Mouse (Mus musculus): ENCODE measurements around the gene Nedd1. TPM values are rescaled to one million over a fixed set of nuclear protein-coding genes. Genes with fewer than 3 reads are reported as not detected.
A peak's percentile ranks its signal among the peaks of the same experiment; 100 is the strongest.

Nedd1 gene
- polyA plus RNA-seq, 1 experiment from 2014 or later, result 69.5 TPM

- no peak overlapping the region for H3K9ac ChIP-seq (replicated peaks; ENCODE audit: low read length)
- no peaks in the 10 kb centered on the region for H3K9me3 ChIP-seq (replicated peaks; ENCODE audit: control insufficient read depth, low read length)
- WGBS, result 89% methylated on average over 5 of the region's 5 CpGs
- H3K4me1 ChIP-seq (ENCODE audit: control insufficient read depth, insufficient read depth, low read length), result no peaks in the 10 kb centered on the region
- H3K4me2 ChIP-seq (ENCODE audit: low read depth, low read length), result no peak overlapping the region
- H3K4me3 ChIP-seq (ENCODE audit: low read depth, low read length), result no peak overlapping the region
- no peak for DNase-seq (ENCODE audit: low spot score)
- H3K27me3 ChIP-seq (ENCODE audit: control insufficient read depth, insufficient read depth, low read length), result no peaks in the 10 kb centered on the region
- no peak overlapping the region for H3K27ac ChIP-seq (replicated peaks; ENCODE audit: low read depth, low read length)
- ATAC-seq (replicated peaks; ENCODE audit: insufficient number of reproducible peaks, low FRiP score, low TSS enrichment, low read depth), result no peak
- no peaks in the 10 kb centered on the region for H3K36me3 ChIP-seq (replicated peaks; ENCODE audit: control insufficient read depth, insufficient read depth, low read depth, low read length)
Measured at GRCm38 (mm10) chr10:92665287-92665686, 56.9 kb downstream of the Nedd1 start.

GRCm38 (mm10) chr10:92653266-92653665 lies 69.0 kb downstream of the Nedd1 start:
- ATAC-seq (replicated peaks; ENCODE audit: insufficient number of reproducible peaks, low FRiP score, low TSS enrichment, low read depth) (no peak), DNase-seq (ENCODE audit: low spot score) (no peak)
- Histone ChIP-seq H3K9ac (replicated peaks; ENCODE audit: low read length) (no peak overlapping the region), H3K27me3 (ENCODE audit: control insufficient read depth, insufficient read depth, low read length) (no peaks in the 10 kb centered on the region), H3K9me3 (replicated peaks; ENCODE audit: control insufficient read depth, low read length) (no peaks in the 10 kb centered on the region), H3K4me1 (ENCODE audit: control insufficient read depth, insufficient read depth, low read length) (no peaks in the 10 kb centered on the region), H3K4me3 (ENCODE audit: low read depth, low read length) (no peak overlapping the region), H3K27ac (replicated peaks; ENCODE audit: low read depth, low read length) (no peak overlapping the region), H3K36me3 (replicated peaks; ENCODE audit: control insufficient read depth, insufficient read depth, low read depth, low read length) (no peaks in the 10 kb centered on the region), H3K4me2 (ENCODE audit: low read depth, low read length) (no peak overlapping the region)
- 71% methylated on average over 4 of the region's 4 CpGs for WGBS

DNA sequence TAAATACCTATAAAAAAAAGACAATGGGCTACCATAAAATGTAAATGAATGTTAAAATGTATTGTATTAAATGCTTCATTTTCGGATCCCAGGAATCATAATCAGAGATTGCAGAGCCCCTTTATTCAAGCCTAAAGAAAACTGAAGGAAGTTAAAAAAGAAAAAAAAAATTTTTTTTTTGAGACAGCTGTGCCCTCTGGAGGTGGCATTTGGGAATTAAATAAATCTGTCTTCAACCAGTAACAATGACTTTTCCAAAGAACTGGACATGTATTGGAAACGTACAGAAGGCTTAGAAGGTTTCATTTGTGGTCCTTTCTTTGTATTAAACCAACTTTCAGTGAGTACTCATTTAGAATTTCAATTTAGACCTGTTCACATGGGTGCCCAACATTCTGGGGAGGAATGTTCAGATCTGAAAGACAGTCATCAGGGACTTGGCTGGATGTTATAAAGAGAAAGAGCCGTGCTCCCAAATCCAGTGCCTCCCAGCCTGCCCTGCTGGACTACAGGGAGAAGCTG lies 69.8 kb downstream of the Nedd1 start:
- no peaks in the 10 kb centered on the region for H3K36me3 ChIP-seq (replicated peaks; ENCODE audit: control insufficient read depth, insufficient read depth, low read depth, low read length)
- H3K9me3 ChIP-seq (replicated peaks; ENCODE audit: control insufficient read depth, low read length), result no peaks in the 10 kb centered on the region
- H3K4me1 ChIP-seq (ENCODE audit: control insufficient read depth, insufficient read depth, low read length), result no peaks in the 10 kb centered on the region
- H3K4me3 ChIP-seq (ENCODE audit: low read depth, low read length), result no peak overlapping the region
- H3K9ac ChIP-seq (replicated peaks; ENCODE audit: low read length), result no peak overlapping the region
- H3K27ac ChIP-seq (replicated peaks; ENCODE audit: low read depth, low read length), result no peak overlapping the region
- H3K4me2 ChIP-seq (ENCODE audit: low read depth, low read length), result no peak overlapping the region
- 48% methylated on average over 3 of the region's 3 CpGs for WGBS
- no peak for ATAC-seq (replicated peaks; ENCODE audit: insufficient number of reproducible peaks, low FRiP score, low TSS enrichment, low read depth)
- no peaks in the 10 kb centered on the region for H3K27me3 ChIP-seq (ENCODE audit: control insufficient read depth, insufficient read depth, low read length)
- peak; percentile 67 for DNase-seq (ENCODE audit: low spot score)

DNA sequence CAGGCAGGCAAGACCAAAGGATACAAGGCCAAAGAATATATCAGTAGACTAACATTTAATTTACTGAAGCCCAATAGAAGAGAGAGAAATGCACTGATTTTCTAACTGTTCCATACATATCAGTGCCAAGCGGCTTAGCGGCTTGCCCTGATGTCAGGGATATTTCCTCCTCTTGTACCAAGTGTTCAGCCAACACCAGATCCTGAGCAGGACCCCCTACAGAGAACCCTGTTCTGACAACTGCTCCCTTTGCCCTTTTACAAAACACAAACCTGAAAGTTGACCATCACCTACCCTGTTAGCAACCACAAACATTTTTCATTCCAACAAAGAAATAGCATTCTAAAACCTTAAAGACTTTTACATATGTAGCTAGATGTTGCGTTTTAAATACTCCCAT lies 71.0 kb downstream of the Nedd1 start:
- Histone ChIP-seq H3K4me3 (ENCODE audit: low read depth, low read length) (no peak overlapping the region), H3K27ac (replicated peaks; ENCODE audit: low read depth, low read length) (no peak overlapping the region), H3K4me1 (ENCODE audit: control insufficient read depth, insufficient read depth, low read length) (no peaks in the 10 kb centered on the region), H3K36me3 (replicated peaks; ENCODE audit: control insufficient read depth, insufficient read depth, low read depth, low read length) (no peaks in the 10 kb centered on the region), H3K4me2 (ENCODE audit: low read depth, low read length) (no peak overlapping the region), H3K9ac (replicated peaks; ENCODE audit: low read length) (no peak overlapping the region), H3K9me3 (replicated peaks; ENCODE audit: control insufficient read depth, low read length) (no peaks in the 10 kb centered on the region), H3K27me3 (ENCODE audit: control insufficient read depth, insufficient read depth, low read length) (no peaks in the 10 kb centered on the region)
- ATAC-seq (replicated peaks; ENCODE audit: insufficient number of reproducible peaks, low FRiP score, low TSS enrichment, low read depth), result no peak
- no peak for DNase-seq (ENCODE audit: low spot score)
- 91% methylated on average over 3 of the region's 3 CpGs for WGBS

- Histone ChIP-seq H3K4me2 (ENCODE audit: low read depth, low read length) (no peak overlapping the region), H3K4me3 (ENCODE audit: low read depth, low read length) (no peak overlapping the region), H3K27me3 (ENCODE audit: control insufficient read depth, insufficient read depth, low read length) (no peaks in the 10 kb centered on the region), H3K9me3 (replicated peaks; ENCODE audit: control insufficient read depth, low read length) (no peaks in the 10 kb centered on the region), H3K27ac (replicated peaks; ENCODE audit: low read depth, low read length) (no peak overlapping the region), H3K36me3 (replicated peaks; ENCODE audit: control insufficient read depth, insufficient read depth, low read depth, low read length) (no peaks in the 10 kb centered on the region), H3K9ac (replicated peaks; ENCODE audit: low read length) (no peak overlapping the region), H3K4me1 (ENCODE audit: control insufficient read depth, insufficient read depth, low read length) (no peaks in the 10 kb centered on the region)
- ATAC-seq (replicated peaks; ENCODE audit: insufficient number of reproducible peaks, low FRiP score, low TSS enrichment, low read depth) (no peak), DNase-seq (ENCODE audit: low spot score) (no peak)
- 29% methylated on average over 8 of the region's 8 CpGs for WGBS
Measured at GRCm38 (mm10) chr10:92649096-92649495, 73.1 kb downstream of the Nedd1 start.

DNA sequence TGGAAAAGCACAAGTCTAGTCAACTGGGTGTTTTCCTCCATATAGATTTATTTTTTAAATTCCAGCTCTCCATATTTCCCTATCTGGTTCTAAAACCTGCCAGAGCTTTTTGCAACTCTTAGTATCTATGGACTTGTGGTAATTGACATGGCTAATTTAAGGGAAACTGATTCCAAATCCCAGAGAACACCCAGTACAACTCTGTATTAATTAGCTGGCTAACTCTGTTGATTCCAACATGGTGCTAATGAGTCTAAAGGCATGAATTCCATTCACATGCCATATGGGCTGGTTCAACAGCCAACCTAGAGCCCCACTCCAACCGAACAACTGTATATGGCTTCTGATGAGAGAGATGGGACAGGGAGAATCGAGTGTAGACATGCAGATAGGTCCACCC lies 74.5 kb downstream of the Nedd1 start:
- Histone ChIP-seq H3K9ac (replicated peaks; ENCODE audit: low read length) (no peak overlapping the region), H3K27me3 (ENCODE audit: control insufficient read depth, insufficient read depth, low read length) (no peaks in the 10 kb centered on the region), H3K36me3 (replicated peaks; ENCODE audit: control insufficient read depth, insufficient read depth, low read depth, low read length) (no peaks in the 10 kb centered on the region), H3K4me2 (ENCODE audit: low read depth, low read length) (no peak overlapping the region), H3K4me1 (ENCODE audit: control insufficient read depth, insufficient read depth, low read length) (no peaks in the 10 kb centered on the region), H3K9me3 (replicated peaks; ENCODE audit: control insufficient read depth, low read length) (no peaks in the 10 kb centered on the region), H3K4me3 (ENCODE audit: low read depth, low read length) (no peak overlapping the region), H3K27ac (replicated peaks; ENCODE audit: low read depth, low read length) (no peak overlapping the region)
- no peak for DNase-seq (ENCODE audit: low spot score)
- no peak for ATAC-seq (replicated peaks; ENCODE audit: insufficient number of reproducible peaks, low FRiP score, low TSS enrichment, low read depth)
- WGBS, result 87% methylated on average over 2 of the region's 2 CpGs

- H3K4me2 ChIP-seq (ENCODE audit: low read depth, low read length), result no peak overlapping the region
- H3K9ac ChIP-seq (replicated peaks; ENCODE audit: low read length), result no peak overlapping the region
- 48% methylated on average over 8 of the region's 8 CpGs for WGBS
- ATAC-seq (replicated peaks; ENCODE audit: insufficient number of reproducible peaks, low FRiP score, low TSS enrichment, low read depth) (no peak), DNase-seq (ENCODE audit: low spot score) (peak; percentile 26)
- H3K4me1 ChIP-seq (ENCODE audit: control insufficient read depth, insufficient read depth, low read length), result no peaks in the 10 kb centered on the region
- H3K27ac ChIP-seq (replicated peaks; ENCODE audit: low read depth, low read length), result no peak overlapping the region
- H3K9me3 ChIP-seq (replicated peaks; ENCODE audit: control insufficient read depth, low read length), result no peaks in the 10 kb centered on the region
- H3K36me3 ChIP-seq (replicated peaks; ENCODE audit: control insufficient read depth, insufficient read depth, low read depth, low read length), result no peaks in the 10 kb centered on the region
- no peak overlapping the region for H3K4me3 ChIP-seq (ENCODE audit: low read depth, low read length)
- H3K27me3 ChIP-seq (ENCODE audit: control insufficient read depth, insufficient read depth, low read length), result no peaks in the 10 kb centered on the region
Measured at GRCm38 (mm10) chr10:92643995-92644394, 78.2 kb downstream of the Nedd1 start.

DNA sequence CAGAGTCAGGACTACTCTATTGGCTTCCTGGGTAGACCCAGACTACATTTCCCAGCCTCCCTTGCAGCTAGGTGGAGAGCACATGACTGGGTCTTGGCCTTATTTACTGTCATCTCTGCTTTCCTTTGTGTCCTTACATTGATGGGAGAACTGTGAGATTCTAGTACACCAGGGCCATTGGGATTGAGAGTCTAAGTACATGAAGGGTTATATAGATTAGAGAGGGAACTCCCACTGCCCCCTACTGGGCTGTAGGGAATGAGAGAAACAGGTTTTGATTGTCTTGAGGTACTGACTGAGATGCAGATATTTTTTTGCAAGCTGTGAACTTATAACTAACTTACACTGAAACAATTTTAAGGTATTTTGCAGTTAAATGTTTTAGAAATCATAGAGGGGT lies 81.2 kb downstream of the Nedd1 start:
- no peaks in the 10 kb centered on the region for H3K9me3 ChIP-seq (replicated peaks; ENCODE audit: control insufficient read depth, low read length)

More for the DNA sequence above, 81.2 kb downstream of the Nedd1 start:
- DNase-seq (ENCODE audit: low spot score), result no peak
- Histone ChIP-seq H3K9ac (replicated peaks; ENCODE audit: low read length) (no peak overlapping the region), H3K27ac (replicated peaks; ENCODE audit: low read depth, low read length) (no peak overlapping the region), H3K36me3 (replicated peaks; ENCODE audit: control insufficient read depth, insufficient read depth, low read depth, low read length) (no peaks in the 10 kb centered on the region), H3K4me3 (ENCODE audit: low read depth, low read length) (no peak overlapping the region), H3K4me2 (ENCODE audit: low read depth, low read length) (no peak overlapping the region), H3K4me1 (ENCODE audit: control insufficient read depth, insufficient read depth, low read length) (no peaks in the 10 kb centered on the region), H3K27me3 (ENCODE audit: control insufficient read depth, insufficient read depth, low read length) (no peaks in the 10 kb centered on the region)
- ATAC-seq (replicated peaks; ENCODE audit: insufficient number of reproducible peaks, low FRiP score, low TSS enrichment, low read depth), result no peak

Measured in embryonic facial prominence, embryonic 11.5 days (tissue).